Mouse (Mus musculus): ENCODE measurements at regions not wholly inside any gene's neighbourhood (a gene's known extent, or its start where the extent isn't known, plus 50 kb on each side); places are given as distances from the start of the nearest gene placed in this dataset.

GRCm38 (mm10) chr3:52829069-52829468, 188.0 kb downstream of the Cog6 start:
- H3K4me2 ChIP-seq (ENCODE audit: low read length), result no peak overlapping the region
- H3K9ac ChIP-seq (replicated peaks; ENCODE audit: low read depth, low read length), result no peak overlapping the region
- H3K4me3 ChIP-seq (replicated peaks; ENCODE audit: low read length), result no peak overlapping the region
- H3K9me3 ChIP-seq (ENCODE audit: control insufficient read depth, low read length), result no peaks in the 10 kb centered on the region
- ATAC-seq, result no peak
- WGBS, result 96% methylated on average over 6 of the region's 6 CpGs
- H3K27ac ChIP-seq (ENCODE audit: low read length), result no peak overlapping the region
- no peaks in the 10 kb centered on the region for H3K36me3 ChIP-seq (ENCODE audit: control insufficient read depth, insufficient read depth)
- no peaks in the 10 kb centered on the region for H3K27me3 ChIP-seq (replicated peaks; ENCODE audit: control insufficient read depth, insufficient read depth, low read length)
- no peaks in the 10 kb centered on the region for H3K4me1 ChIP-seq (replicated peaks; ENCODE audit: control insufficient read depth, insufficient read depth, low read length)

GRCm38 (mm10) chr3:52828473-52828872, 188.6 kb downstream of the Cog6 start:
- no peak overlapping the region for H3K27ac ChIP-seq (ENCODE audit: low read length)
- no peaks in the 10 kb centered on the region for H3K9me3 ChIP-seq (ENCODE audit: control insufficient read depth, low read length)
- no peak for ATAC-seq
- no peak overlapping the region for H3K4me2 ChIP-seq (ENCODE audit: low read length)
- H3K36me3 ChIP-seq (ENCODE audit: control insufficient read depth, insufficient read depth), result no peaks in the 10 kb centered on the region
- no peaks in the 10 kb centered on the region for H3K27me3 ChIP-seq (replicated peaks; ENCODE audit: control insufficient read depth, insufficient read depth, low read length)
- H3K4me1 ChIP-seq (replicated peaks; ENCODE audit: control insufficient read depth, insufficient read depth, low read length), result no peaks in the 10 kb centered on the region
- H3K4me3 ChIP-seq (replicated peaks; ENCODE audit: low read length), result no peak overlapping the region
- 75% methylated on average over 4 of the region's 4 CpGs for WGBS
- no peak overlapping the region for H3K9ac ChIP-seq (replicated peaks; ENCODE audit: low read depth, low read length)

GRCm38 (mm10) chr3:52822848-52823247, 194.2 kb downstream of the Cog6 start:
- no peaks in the 10 kb centered on the region for H3K9me3 ChIP-seq (ENCODE audit: control insufficient read depth, low read length)
- no peak overlapping the region for H3K4me2 ChIP-seq (ENCODE audit: low read length)
- no peak overlapping the region for H3K4me3 ChIP-seq (replicated peaks; ENCODE audit: low read length)
- no peak overlapping the region for H3K27ac ChIP-seq (ENCODE audit: low read length)
- H3K4me1 ChIP-seq (replicated peaks; ENCODE audit: control insufficient read depth, insufficient read depth, low read length), result no peaks in the 10 kb centered on the region
- no peaks in the 10 kb centered on the region for H3K36me3 ChIP-seq (ENCODE audit: control insufficient read depth, insufficient read depth)
- ATAC-seq, result no peak
- no peaks in the 10 kb centered on the region for H3K27me3 ChIP-seq (replicated peaks; ENCODE audit: control insufficient read depth, insufficient read depth, low read length)
- H3K9ac ChIP-seq (replicated peaks; ENCODE audit: low read depth, low read length), result no peak overlapping the region
- WGBS, result 39% methylated on average over 5 of the region's 5 CpGs

GRCm38 (mm10) chr3:52821450-52821849, 195.6 kb downstream of the Cog6 start:
- WGBS, result 24% methylated on average over 5 of the region's 5 CpGs
- Histone ChIP-seq H3K9me3 (ENCODE audit: control insufficient read depth, low read length) (no peaks in the 10 kb centered on the region), H3K4me3 (replicated peaks; ENCODE audit: low read length) (no peak overlapping the region), H3K9ac (replicated peaks; ENCODE audit: low read depth, low read length) (no peak overlapping the region), H3K4me2 (ENCODE audit: low read length) (no peak overlapping the region), H3K36me3 (ENCODE audit: control insufficient read depth, insufficient read depth) (no peaks in the 10 kb centered on the region), H3K27me3 (replicated peaks; ENCODE audit: control insufficient read depth, insufficient read depth, low read length) (no peaks in the 10 kb centered on the region), H3K4me1 (replicated peaks; ENCODE audit: control insufficient read depth, insufficient read depth, low read length) (no peaks in the 10 kb centered on the region), H3K27ac (ENCODE audit: low read length) (no peak overlapping the region)
- ATAC-seq, result no peak

- 83% methylated on average over 4 of the region's 4 CpGs for WGBS
- ATAC-seq, result no peak
- H3K4me2 ChIP-seq (ENCODE audit: low read length), result no peak overlapping the region
Observed at GRCm38 (mm10) chr3:52818401-52818800, 198.6 kb downstream of the Cog6 start.

GRCm38 (mm10) chr3:52817416-52817815, 199.6 kb downstream of the Cog6 start:
- no peak for ATAC-seq
- Histone ChIP-seq H3K27ac (ENCODE audit: low read length) (no peak overlapping the region), H3K36me3 (ENCODE audit: control insufficient read depth, insufficient read depth) (no peaks in the 10 kb centered on the region), H3K9me3 (ENCODE audit: control insufficient read depth, low read length) (no peaks in the 10 kb centered on the region), H3K4me2 (ENCODE audit: low read length) (no peak overlapping the region), H3K4me1 (replicated peaks; ENCODE audit: control insufficient read depth, insufficient read depth, low read length) (no peaks in the 10 kb centered on the region), H3K4me3 (replicated peaks; ENCODE audit: low read length) (no peak overlapping the region), H3K27me3 (replicated peaks; ENCODE audit: control insufficient read depth, insufficient read depth, low read length) (no peaks in the 10 kb centered on the region), H3K9ac (replicated peaks; ENCODE audit: low read depth, low read length) (no peak overlapping the region)
- 88% methylated on average over 6 of the region's 6 CpGs for WGBS

More at GRCm38 (mm10) chr3:52818401-52818800, 198.6 kb downstream of the Cog6 start:
- Histone ChIP-seq H3K36me3 (ENCODE audit: control insufficient read depth, insufficient read depth) (no peaks in the 10 kb centered on the region), H3K4me3 (replicated peaks; ENCODE audit: low read length) (no peak overlapping the region), H3K27me3 (replicated peaks; ENCODE audit: control insufficient read depth, insufficient read depth, low read length) (no peaks in the 10 kb centered on the region), H3K9me3 (ENCODE audit: control insufficient read depth, low read length) (no peaks in the 10 kb centered on the region), H3K27ac (ENCODE audit: low read length) (no peak overlapping the region), H3K4me1 (replicated peaks; ENCODE audit: control insufficient read depth, insufficient read depth, low read length) (no peaks in the 10 kb centered on the region), H3K9ac (replicated peaks; ENCODE audit: low read depth, low read length) (no peak overlapping the region)

GRCm38 (mm10) chr3:52815497-52815896, 201.5 kb downstream of the Cog6 start:
- no peak for ATAC-seq
- 60% methylated on average over 7 of the region's 7 CpGs for WGBS
- Histone ChIP-seq H3K4me2 (ENCODE audit: low read length) (no peak overlapping the region), H3K27ac (ENCODE audit: low read length) (no peak overlapping the region), H3K4me3 (replicated peaks; ENCODE audit: low read length) (no peak overlapping the region), H3K27me3 (replicated peaks; ENCODE audit: control insufficient read depth, insufficient read depth, low read length) (no peaks in the 10 kb centered on the region), H3K4me1 (replicated peaks; ENCODE audit: control insufficient read depth, insufficient read depth, low read length) (no peaks in the 10 kb centered on the region), H3K36me3 (ENCODE audit: control insufficient read depth, insufficient read depth) (no peaks in the 10 kb centered on the region), H3K9me3 (ENCODE audit: control insufficient read depth, low read length) (no peaks in the 10 kb centered on the region), H3K9ac (replicated peaks; ENCODE audit: low read depth, low read length) (no peak overlapping the region)

GRCm38 (mm10) chr3:52802324-52802723, 214.7 kb downstream of the Cog6 start:
- ATAC-seq, result no peak
- 77% methylated on average over 5 of the region's 5 CpGs for WGBS
- no peaks in the 10 kb centered on the region for H3K9me3 ChIP-seq (ENCODE audit: control insufficient read depth, low read length)

GRCm38 (mm10) chr3:52801446-52801845, 215.6 kb downstream of the Cog6 start:
- no peaks in the 10 kb centered on the region for H3K4me1 ChIP-seq (replicated peaks; ENCODE audit: control insufficient read depth, insufficient read depth, low read length)
- H3K4me3 ChIP-seq (replicated peaks; ENCODE audit: low read length), result no peak overlapping the region
- no peak overlapping the region for H3K4me2 ChIP-seq (ENCODE audit: low read length)
- H3K36me3 ChIP-seq (ENCODE audit: control insufficient read depth, insufficient read depth), result no peaks in the 10 kb centered on the region
- no peak overlapping the region for H3K9ac ChIP-seq (replicated peaks; ENCODE audit: low read depth, low read length)
- 94% methylated on average over 5 of the region's 5 CpGs for WGBS
- no peak for ATAC-seq
- no peaks in the 10 kb centered on the region for H3K9me3 ChIP-seq (ENCODE audit: control insufficient read depth, low read length)
- H3K27me3 ChIP-seq (replicated peaks; ENCODE audit: control insufficient read depth, insufficient read depth, low read length), result no peaks in the 10 kb centered on the region
- no peak overlapping the region for H3K27ac ChIP-seq (ENCODE audit: low read length)

More at GRCm38 (mm10) chr3:52802324-52802723, 214.7 kb downstream of the Cog6 start:
- Histone ChIP-seq H3K27ac (ENCODE audit: low read length) (no peak overlapping the region), H3K4me3 (replicated peaks; ENCODE audit: low read length) (no peak overlapping the region), H3K9ac (replicated peaks; ENCODE audit: low read depth, low read length) (no peak overlapping the region), H3K4me2 (ENCODE audit: low read length) (no peak overlapping the region), H3K27me3 (replicated peaks; ENCODE audit: control insufficient read depth, insufficient read depth, low read length) (no peaks in the 10 kb centered on the region), H3K4me1 (replicated peaks; ENCODE audit: control insufficient read depth, insufficient read depth, low read length) (no peaks in the 10 kb centered on the region), H3K36me3 (ENCODE audit: control insufficient read depth, insufficient read depth) (no peaks in the 10 kb centered on the region)

- Histone ChIP-seq H3K4me1 (replicated peaks; ENCODE audit: control insufficient read depth, insufficient read depth, low read length) (no peaks in the 10 kb centered on the region), H3K4me3 (replicated peaks; ENCODE audit: low read length) (no peak overlapping the region), H3K27me3 (replicated peaks; ENCODE audit: control insufficient read depth, insufficient read depth, low read length) (no peaks in the 10 kb centered on the region), H3K9ac (replicated peaks; ENCODE audit: low read depth, low read length) (no peak overlapping the region), H3K4me2 (ENCODE audit: low read length) (no peak overlapping the region), H3K36me3 (ENCODE audit: control insufficient read depth, insufficient read depth) (no peaks in the 10 kb centered on the region), H3K27ac (ENCODE audit: low read length) (no peak overlapping the region), H3K9me3 (ENCODE audit: control insufficient read depth, low read length) (no peaks in the 10 kb centered on the region)
- WGBS, result 84% methylated on average over 3 of the region's 3 CpGs
- ATAC-seq, result no peak
Observed at GRCm38 (mm10) chr3:52800673-52801072, 216.4 kb downstream of the Cog6 start.

Measured in forebrain, embryonic 16.5 days (tissue).